Mouse (Mus musculus) heart, postnatal 0 days (tissue): ENCODE results near the gene Hs2st1. TPM values are rescaled to one million over a fixed set of nuclear protein-coding genes. Genes with fewer than 3 reads are reported as not detected.

Experiments
- ATAC-seq: fragments of 200-750 bp; cut with Nextera tagmentation; 2 replicates; pipeline ENCODE4 v1.8.0; 2017; ENCODE audit warnings: low read depth, moderate number of reproducible peaks, moderate library complexity; ENCODE audit not compliant: insufficient read depth
- DNase-seq: peaks from one replicate; pipeline ENCODE4 v3.0.0-alpha.2; 2016; ENCODE audit warnings: low spot score
- H3K27ac ChIP-seq: fragments of 300-500 bp; sonication (generic); 2 replicates; pipeline ENCODE4 v1.5.1; 2014; ENCODE audit warnings: low read depth, mild to moderate bottlenecking
- H3K27me3 ChIP-seq: fragments of 300-500 bp; sonication (generic); 2 replicates; pipeline ENCODE4 v1.6.1; 2014; ENCODE audit warnings: low read length, mixed read lengths; ENCODE audit not compliant: control insufficient read depth, insufficient read depth
- H3K36me3 ChIP-seq: fragments of 300-500 bp; sonication (generic); replicated peaks from 2 replicates; pipeline ENCODE4 v1.6.1; 2014; ENCODE audit warnings: low read length, mixed read lengths; ENCODE audit not compliant: control insufficient read depth, insufficient read depth
- H3K4me1 ChIP-seq: fragments of 300-500 bp; sonication (generic); 2 replicates; pipeline ENCODE4 v1.6.1; 2014; ENCODE audit warnings: antibody characterized with exemption; ENCODE audit not compliant: control insufficient read depth, insufficient read depth
- H3K4me2 ChIP-seq: fragments of 300-500 bp; sonication (generic); 2 replicates; pipeline ENCODE4 v1.6.1; 2014; ENCODE audit warnings: low read depth, mild to moderate bottlenecking, low read length, moderate library complexity
- H3K4me3 ChIP-seq: fragments of 300-500 bp; sonication (generic); 2 replicates; pipeline ENCODE4 v1.5.1; 2014; ENCODE audit warnings: low read depth, low read length
- H3K9ac ChIP-seq: fragments of 300-500 bp; sonication (generic); replicated peaks from 2 replicates; pipeline ENCODE4 v1.6.1; 2014; ENCODE audit warnings: low read depth, low read length, mixed read lengths
- H3K9me3 ChIP-seq: fragments of 300-500 bp; sonication (generic); replicated peaks from 2 replicates; pipeline ENCODE4 v1.6.1; 2016; ENCODE audit warnings: low read length; ENCODE audit not compliant: control insufficient read depth
- CTCF ChIP-seq: IDR thresholded peaks from 2 replicates; pipeline ENCODE4 v1.5.1; 2016; ENCODE audit warnings: antibody characterized with exemption, control low read depth, low read depth
- EP300 ChIP-seq: IDR thresholded peaks from 2 replicates; pipeline ENCODE4 v1.6.1; 2016; ENCODE audit warnings: antibody characterized with exemption, low read depth
- WGBS: fragments of 180-500 bp; shearing (Covaris S2); extraction: QIAGEN DNeasy Blood & Tissue Kit; methylation state at CpG from one replicate; pipeline ENCODE4 v1.1.7; 2014; 5-methylcytosine and 5-hydroxymethylcytosine counted together
- polyA plus RNA-seq: library from polyadenylated mRNA; unstranded; fragments of >200 nt; fragmentation: Nextera tagmentation; extraction: Ambion mirVana; gene quantifications from 2 replicates; pipeline ENCODE4 v1.2.1, GENCODE M21; 2015
- total RNA-seq: library from RNA; depleted of rRNA; stranded (reverse); fragments of >200 nt; gene quantifications from 2 replicates; pipeline ENCODE4 v1.2.3, GENCODE M21; 2014; ENCODE audit warnings: low replicate concordance

Gene Hs2st1
- total and polyA plus RNA-seq, 2 experiments from 2014 or later = 3.5 to 9.0 TPM

GRCm38 (mm10) chr3:144411051-144411542 is 158.9 kb downstream of the Hs2st1 start:
- Histone ChIP-seq H3K9me3 (no peaks in the 10 kb centered on the region), H3K27me3 (no peaks in the 10 kb centered on the region), H3K27ac (no peak overlapping the region), H3K4me3 (no peak overlapping the region), H3K36me3 (no peaks in the 10 kb centered on the region), H3K4me2 (no peak overlapping the region), H3K4me1 (no peaks in the 10 kb centered on the region), H3K9ac (no peak overlapping the region)
- WGBS = 48% methylated on average over 5 of the region's 5 CpGs
- DNase-seq (no peak), ATAC-seq (no peak)
- TF ChIP-seq EP300 = no peak
- no peak for TF ChIP-seq CTCF

GRCm38 (mm10) chr3:144408953-144409352 is 161.0 kb downstream of the Hs2st1 start:
- Histone ChIP-seq H3K9me3 (no peaks in the 10 kb centered on the region), H3K4me2 (no peak overlapping the region), H3K36me3 (no peaks in the 10 kb centered on the region), H3K27ac (no peak overlapping the region), H3K9ac (no peak overlapping the region), H3K4me3 (no peak overlapping the region), H3K4me1 (no peaks in the 10 kb centered on the region), H3K27me3 (no peaks in the 10 kb centered on the region)
- TF ChIP-seq CTCF = no peak
- no peak for TF ChIP-seq EP300
- WGBS = 94% methylated on average over 1 of the region's 1 CpGs
- ATAC-seq (no peak), DNase-seq (no peak)

- no peak for TF ChIP-seq EP300
- TF ChIP-seq CTCF = no peak
- Histone ChIP-seq H3K4me2 (no peak overlapping the region), H3K9ac (no peak overlapping the region), H3K27me3 (no peaks in the 10 kb centered on the region), H3K4me1 (peaks cover 4% of the 10 kb centered on the region; the same call in 1 of the 2 replicates), H3K27ac (no peak overlapping the region), H3K4me3 (no peak overlapping the region), H3K36me3 (no peaks in the 10 kb centered on the region), H3K9me3 (no peaks in the 10 kb centered on the region)
- no peak for ATAC-seq
- no peak for DNase-seq
- 80% methylated on average over 11 of the region's 11 CpGs for WGBS
Observed at GRCm38 (mm10) chr3:144405331-144405730, 164.7 kb downstream of the Hs2st1 start.

- Histone ChIP-seq H3K9me3 (no peaks in the 10 kb centered on the region), H3K4me2 (no peak overlapping the region), H3K4me1 (peaks cover 9% of the 10 kb centered on the region; the same call in 1 of the 2 replicates), H3K4me3 (no peak overlapping the region), H3K9ac (no peak overlapping the region), H3K27ac (peak overlapping the region; percentile 32), H3K36me3 (no peaks in the 10 kb centered on the region), H3K27me3 (no peaks in the 10 kb centered on the region)
- TF ChIP-seq EP300 (no peak), CTCF (no peak)
- ATAC-seq (no peak), DNase-seq (no peak)
- WGBS = 64% methylated on average over 5 of the region's 5 CpGs
Observed at GRCm38 (mm10) chr3:144401292-144401691, 168.7 kb downstream of the Hs2st1 start.

GRCm38 (mm10) chr3:144400870-144401269 is 169.1 kb downstream of the Hs2st1 start:
- H3K27ac ChIP-seq = peak overlapping the region; percentile 32; the same call in 1 of the 2 replicates
- TF ChIP-seq CTCF (no peak), EP300 (no peak)
- no peaks in the 10 kb centered on the region for H3K36me3 ChIP-seq
- H3K4me2 ChIP-seq = no peak overlapping the region
- no peaks in the 10 kb centered on the region for H3K27me3 ChIP-seq
- no peak overlapping the region for H3K9ac ChIP-seq
- DNase-seq = no peak
- H3K4me1 ChIP-seq = peaks cover 9% of the 10 kb centered on the region; the same call in 1 of the 2 replicates
- H3K4me3 ChIP-seq = no peak overlapping the region
- WGBS = 41% methylated on average over 7 of the region's 7 CpGs
- ATAC-seq = no peak
- no peaks in the 10 kb centered on the region for H3K9me3 ChIP-seq

- no peak overlapping the region for H3K9ac ChIP-seq
- no peaks in the 10 kb centered on the region for H3K27me3 ChIP-seq
- H3K36me3 ChIP-seq = no peaks in the 10 kb centered on the region
- peak; percentile 74 for ATAC-seq
- no peaks in the 10 kb centered on the region for H3K9me3 ChIP-seq
- H3K4me3 ChIP-seq = no peak overlapping the region
- H3K27ac ChIP-seq = no peak overlapping the region
- no peak for TF ChIP-seq EP300
- TF ChIP-seq CTCF = no peak
- H3K4me2 ChIP-seq = no peak overlapping the region
- H3K4me1 ChIP-seq = peaks cover 9% of the 10 kb centered on the region; the same call in 1 of the 2 replicates
- peak; percentile 69 for DNase-seq
- WGBS = 24% methylated on average over 8 of the region's 8 CpGs
Observed at GRCm38 (mm10) chr3:144400374-144400773, 169.6 kb downstream of the Hs2st1 start.
